Mouse (Mus musculus) hindbrain, embryonic 12.5 days (tissue): ENCODE results near the gene Galnt5. TPM values are rescaled to one million over a fixed set of nuclear protein-coding genes. Genes with fewer than 3 reads are reported as not detected.

Experiments
- ATAC-seq: fragments of 200-750 bp; cut with Nextera tagmentation; 2 replicates; pipeline ENCODE4 v1.8.0; 2017; ENCODE audit warnings: moderate TSS enrichment; ENCODE audit not compliant: low FRiP score
- H3K27ac ChIP-seq: fragments of 300-500 bp; sonication (generic); 2 replicates; pipeline ENCODE4 v1.5.1; 2016; ENCODE audit warnings: mild to moderate bottlenecking
- H3K27me3 ChIP-seq: fragments of 300-500 bp; sonication (generic); 2 replicates; pipeline ENCODE4 v1.6.1; 2016; ENCODE audit warnings: mild to moderate bottlenecking
- H3K36me3 ChIP-seq: fragments of 300-500 bp; sonication (generic); 2 replicates; pipeline ENCODE4 v1.6.1; 2016; ENCODE audit warnings: mild to moderate bottlenecking
- H3K4me1 ChIP-seq: fragments of 300-500 bp; sonication (generic); 2 replicates; pipeline ENCODE4 v1.6.1; 2016
- H3K4me2 ChIP-seq: fragments of 300-500 bp; sonication (generic); replicated peaks from 2 replicates; pipeline ENCODE4 v1.6.1; 2016; ENCODE audit warnings: mild to moderate bottlenecking
- H3K4me3 ChIP-seq: fragments of 300-500 bp; sonication (generic); 2 replicates; pipeline ENCODE4 v1.5.1; 2016; ENCODE audit warnings: mild to moderate bottlenecking
- H3K9ac ChIP-seq: fragments of 300-500 bp; sonication (generic); 2 replicates; pipeline ENCODE4 v1.6.1; 2016; ENCODE audit warnings: mild to moderate bottlenecking, moderate library complexity
- H3K9me3 ChIP-seq: fragments of 300-500 bp; sonication (generic); replicated peaks from 2 replicates; pipeline ENCODE4 v1.6.1; 2016; ENCODE audit warnings: mild to moderate bottlenecking
- WGBS: fragments of 180-500 bp; shearing (Covaris S2); methylation state at CpG from one replicate; pipeline ENCODE4 v1.1.7; 2016; 5-methylcytosine and 5-hydroxymethylcytosine counted together
- polyA plus RNA-seq: library from polyadenylated mRNA; unstranded; fragments of >200 nt; fragmentation: Nextera tagmentation; extraction: Ambion mirVana; gene quantifications from 2 replicates; pipeline ENCODE4 v1.2.1, GENCODE M21; 2016

The Galnt5 gene
- polyA plus RNA-seq, result 0.54 and 0.81 TPM in 2 replicates

DNA sequence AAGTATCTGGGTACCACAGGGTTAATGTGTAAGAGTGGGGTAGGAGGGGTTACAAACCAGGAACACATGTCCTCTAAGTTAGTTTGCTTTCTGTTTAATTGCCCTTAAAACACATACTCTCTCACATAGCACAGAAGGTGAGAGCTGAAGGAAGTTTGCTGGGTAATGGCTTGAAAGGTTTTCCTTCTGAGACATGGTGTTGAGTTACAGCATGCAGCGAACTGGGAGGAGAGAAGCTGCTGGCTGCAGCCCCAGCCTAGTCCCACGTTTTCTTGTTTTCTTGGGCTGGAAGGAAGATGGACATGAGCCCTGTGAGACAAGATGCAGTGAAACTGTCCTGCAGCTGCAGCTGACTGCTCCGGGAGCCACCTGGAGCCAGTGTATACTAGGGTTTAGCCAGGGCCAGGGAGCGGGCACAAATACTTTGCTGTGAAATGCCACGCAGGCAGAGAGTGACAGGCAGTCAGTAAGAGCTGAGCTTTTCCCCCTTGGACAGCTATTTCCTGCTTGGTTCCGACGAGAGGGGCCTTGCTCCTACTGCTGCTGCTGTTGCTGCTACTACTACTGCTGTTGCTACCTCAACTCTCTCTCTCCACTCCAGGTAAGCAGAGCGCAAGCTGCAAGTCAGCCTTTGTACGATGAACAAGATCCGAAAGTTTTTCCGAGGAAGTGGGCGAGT is at the start of gene Galnt5:
Gene Galnt5 (plus strand): TSS at position 133 of the 679 bp plus-strand sequence.
- Histone ChIP-seq H3K4me3 (peak within 1 kb of the TSS; percentile 4; the same call in 1 of the 2 replicates), H3K4me1 (no peaks in the 10 kb centered on the region), H3K9ac (no peak within 1 kb of the TSS), H3K27me3 (no peaks in the 10 kb centered on the region), H3K36me3 (no peaks in the 10 kb centered on the region), H3K9me3 (no peaks in the 10 kb centered on the region), H3K27ac (no peak within 1 kb of the TSS), H3K4me2 (peak within 1 kb of the TSS; percentile 35)
- no peak for ATAC-seq
- WGBS, result 56% methylated on average over 12 of the region's 12 CpGs

DNA sequence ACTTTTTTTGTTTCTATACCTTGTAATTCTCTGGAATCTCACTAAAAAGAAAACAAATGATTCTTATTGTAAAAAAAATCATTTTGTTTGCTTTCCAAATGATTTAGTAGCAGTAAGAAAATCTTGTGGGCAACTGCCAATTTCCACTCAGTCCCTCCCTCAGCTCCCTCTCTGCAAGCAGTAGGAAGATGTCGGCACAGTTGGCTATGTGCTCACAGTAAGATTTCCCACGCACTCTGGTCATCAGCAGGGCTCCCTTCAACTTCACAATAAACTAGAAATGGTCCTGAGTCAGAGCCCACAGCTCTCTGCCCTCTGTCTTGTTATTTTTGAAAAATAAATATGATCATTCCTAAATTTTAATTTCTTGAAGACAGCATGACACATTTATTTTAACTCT is 46.1 kb upstream of the Galnt5 start:
- H3K9me3 ChIP-seq, result no peaks in the 10 kb centered on the region
- no peaks in the 10 kb centered on the region for H3K27me3 ChIP-seq
- no peak overlapping the region for H3K27ac ChIP-seq
- no peak for ATAC-seq
- H3K4me2 ChIP-seq, result no peak overlapping the region
- 60% methylated on average over 2 of the region's 2 CpGs for WGBS
- no peak overlapping the region for H3K4me3 ChIP-seq
- H3K36me3 ChIP-seq, result no peaks in the 10 kb centered on the region
- no peak overlapping the region for H3K9ac ChIP-seq
- no peaks in the 10 kb centered on the region for H3K4me1 ChIP-seq

DNA sequence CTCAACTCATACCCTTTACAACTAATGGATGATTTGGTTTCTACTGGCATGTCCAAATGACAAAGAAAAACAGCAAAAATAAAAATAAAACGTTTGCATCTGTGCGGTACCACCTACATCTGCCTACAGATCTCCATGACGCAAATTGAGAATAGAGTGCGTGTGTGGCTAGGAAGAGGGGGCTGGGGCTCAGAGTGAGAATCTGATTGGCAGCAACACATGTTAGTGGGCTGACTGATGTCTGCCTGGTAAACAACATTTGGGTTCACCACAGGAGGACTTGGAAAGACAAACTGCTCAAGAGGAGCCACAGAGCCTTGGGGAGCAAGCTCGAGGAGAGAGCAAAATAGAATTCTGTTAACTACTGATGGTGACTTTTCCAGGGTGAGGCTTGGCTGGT is 36.9 kb upstream of the Galnt5 start:
- Histone ChIP-seq H3K4me2 (no peak overlapping the region), H3K36me3 (no peaks in the 10 kb centered on the region), H3K4me3 (no peak overlapping the region), H3K9ac (no peak overlapping the region), H3K9me3 (no peaks in the 10 kb centered on the region), H3K27ac (no peak overlapping the region), H3K4me1 (no peaks in the 10 kb centered on the region), H3K27me3 (no peaks in the 10 kb centered on the region)
- WGBS, result 80% methylated on average over 5 of the region's 5 CpGs
- ATAC-seq, result no peak

DNA sequence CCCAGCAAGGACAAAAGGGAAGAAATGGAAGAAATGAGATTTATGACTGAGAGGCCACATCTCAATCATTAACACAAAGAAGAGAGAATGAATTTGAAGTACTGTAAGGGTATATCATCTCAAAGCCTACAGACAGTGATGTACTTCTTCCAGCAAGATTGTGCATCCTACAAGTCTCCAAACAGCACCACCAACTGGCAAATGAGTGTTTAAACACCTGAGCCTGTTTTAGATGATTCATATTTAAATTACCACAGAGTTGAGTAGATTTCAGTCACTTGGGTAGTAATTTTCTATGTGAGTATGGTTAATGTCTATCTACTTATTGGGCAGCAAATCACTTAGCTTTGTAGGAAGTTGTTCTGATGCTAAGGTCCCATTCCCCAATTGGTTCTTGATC is 15.4 kb upstream of the Galnt5 start:
- no peaks in the 10 kb centered on the region for H3K36me3 ChIP-seq
- H3K9ac ChIP-seq, result no peak overlapping the region
- no peak overlapping the region for H3K27ac ChIP-seq
- H3K4me1 ChIP-seq, result no peaks in the 10 kb centered on the region
- no peaks in the 10 kb centered on the region for H3K27me3 ChIP-seq
- ATAC-seq, result no peak
- no peaks in the 10 kb centered on the region for H3K9me3 ChIP-seq
- no peak overlapping the region for H3K4me3 ChIP-seq
- no peak overlapping the region for H3K4me2 ChIP-seq

DNA sequence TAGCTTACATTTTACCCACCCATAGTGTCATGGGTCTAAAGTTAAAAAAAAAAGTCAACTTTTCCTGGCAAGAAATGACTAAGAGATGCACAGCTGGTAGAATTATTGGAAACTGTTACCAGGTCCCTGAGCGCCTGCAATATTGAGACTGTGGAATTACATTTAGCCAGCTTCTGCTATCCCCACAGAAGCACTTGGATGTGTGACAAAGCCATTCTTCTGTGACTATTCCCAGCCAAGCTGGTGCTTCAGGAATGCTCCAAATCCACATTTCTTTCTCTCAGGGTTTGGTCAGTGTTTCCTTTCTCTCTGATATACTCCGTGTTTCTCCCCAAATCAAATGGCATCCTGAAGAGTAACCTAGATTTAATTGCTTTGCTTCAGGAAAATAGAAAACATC is 6.6 kb upstream of the Galnt5 start:
- H3K36me3 ChIP-seq, result no peaks in the 10 kb centered on the region
- H3K27me3 ChIP-seq, result no peaks in the 10 kb centered on the region
- H3K4me1 ChIP-seq, result no peaks in the 10 kb centered on the region
- no peak for ATAC-seq
- WGBS, result 85% methylated on average over 2 of the region's 2 CpGs
- no peak overlapping the region for H3K4me3 ChIP-seq
- H3K27ac ChIP-seq, result no peak overlapping the region
- no peaks in the 10 kb centered on the region for H3K9me3 ChIP-seq
- no peak overlapping the region for H3K4me2 ChIP-seq
- no peak overlapping the region for H3K9ac ChIP-seq

DNA sequence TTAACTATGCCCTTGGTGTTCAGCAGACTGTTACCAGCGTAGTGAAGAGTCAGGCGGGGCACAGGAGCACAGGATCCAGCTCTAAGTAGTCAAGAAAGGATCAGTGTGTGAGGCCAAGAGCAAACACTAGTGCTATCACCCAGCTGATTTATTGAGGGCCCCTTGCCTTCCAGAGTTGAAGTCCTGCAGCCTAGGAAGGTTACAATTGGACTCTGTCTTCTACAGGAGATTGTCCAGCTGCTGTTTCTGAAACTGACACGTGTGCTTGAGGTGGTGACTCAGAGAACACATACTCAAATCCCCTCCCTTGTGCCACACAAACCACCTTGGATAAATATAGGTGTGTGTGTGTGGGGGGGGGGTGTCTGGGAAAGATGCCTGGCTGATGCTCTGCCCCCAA is 3.8 kb downstream of the Galnt5 start:
- Histone ChIP-seq H3K9ac (no peak overlapping the region), H3K4me1 (no peaks in the 10 kb centered on the region), H3K4me2 (no peak overlapping the region), H3K27me3 (no peaks in the 10 kb centered on the region), H3K36me3 (no peaks in the 10 kb centered on the region), H3K9me3 (no peaks in the 10 kb centered on the region), H3K4me3 (no peak overlapping the region), H3K27ac (no peak overlapping the region)
- WGBS, result 78% methylated on average over 3 of the region's 3 CpGs
- no peak for ATAC-seq

DNA sequence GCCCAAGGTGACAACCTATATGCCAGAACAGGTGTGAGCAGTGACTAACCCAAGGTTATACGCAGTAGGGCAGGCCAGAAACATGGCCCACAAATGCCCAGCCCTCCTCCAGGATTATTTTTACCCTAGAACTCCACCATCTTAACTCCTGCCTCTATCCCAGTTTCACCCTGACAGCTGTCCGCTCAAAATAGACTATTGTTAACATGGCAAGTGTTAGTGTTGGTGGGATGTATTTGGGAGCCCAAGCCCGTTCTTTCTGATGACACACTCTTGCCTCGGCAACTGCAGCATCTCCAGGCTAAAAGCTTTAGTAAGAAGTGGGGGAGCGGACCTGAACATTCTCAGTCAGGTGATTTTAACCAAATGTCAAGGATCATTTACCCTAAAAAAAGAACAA is 9.4 kb downstream of the Galnt5 start:
- no peaks in the 10 kb centered on the region for H3K9me3 ChIP-seq
- WGBS, result 89% methylated on average over 5 of the region's 5 CpGs
- H3K36me3 ChIP-seq, result no peaks in the 10 kb centered on the region
- ATAC-seq, result no peak
- H3K27ac ChIP-seq, result no peak overlapping the region
- H3K9ac ChIP-seq, result no peak overlapping the region
- H3K4me1 ChIP-seq, result no peaks in the 10 kb centered on the region
- no peaks in the 10 kb centered on the region for H3K27me3 ChIP-seq
- no peak overlapping the region for H3K4me2 ChIP-seq
- no peak overlapping the region for H3K4me3 ChIP-seq

DNA sequence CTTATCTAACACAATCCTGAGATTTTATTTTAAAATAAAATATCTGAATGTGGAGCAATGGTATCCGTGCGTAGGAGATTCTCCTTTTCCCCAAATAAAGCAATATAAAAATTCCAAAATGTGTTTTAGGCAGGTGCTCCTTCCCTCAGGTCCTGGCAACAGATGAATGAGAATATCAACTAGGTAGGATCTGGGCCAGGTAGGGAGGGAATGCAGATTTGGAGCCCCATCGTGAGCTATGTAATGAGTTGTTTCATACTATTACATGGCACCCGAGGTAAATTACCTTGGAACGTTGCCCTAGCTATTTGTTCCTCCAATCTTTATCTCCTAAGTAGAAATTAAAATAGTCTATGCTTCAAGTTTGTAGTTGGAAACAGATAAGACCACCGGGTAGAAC is 25.9 kb downstream of the Galnt5 start:
- no peak for ATAC-seq
- no peaks in the 10 kb centered on the region for H3K36me3 ChIP-seq
- H3K4me1 ChIP-seq, result no peaks in the 10 kb centered on the region
- H3K4me3 ChIP-seq, result no peak overlapping the region
- H3K27me3 ChIP-seq, result no peaks in the 10 kb centered on the region
- no peaks in the 10 kb centered on the region for H3K9me3 ChIP-seq
- no peak overlapping the region for H3K27ac ChIP-seq
- no peak overlapping the region for H3K9ac ChIP-seq
- 91% methylated on average over 6 of the region's 6 CpGs for WGBS
- no peak overlapping the region for H3K4me2 ChIP-seq

DNA sequence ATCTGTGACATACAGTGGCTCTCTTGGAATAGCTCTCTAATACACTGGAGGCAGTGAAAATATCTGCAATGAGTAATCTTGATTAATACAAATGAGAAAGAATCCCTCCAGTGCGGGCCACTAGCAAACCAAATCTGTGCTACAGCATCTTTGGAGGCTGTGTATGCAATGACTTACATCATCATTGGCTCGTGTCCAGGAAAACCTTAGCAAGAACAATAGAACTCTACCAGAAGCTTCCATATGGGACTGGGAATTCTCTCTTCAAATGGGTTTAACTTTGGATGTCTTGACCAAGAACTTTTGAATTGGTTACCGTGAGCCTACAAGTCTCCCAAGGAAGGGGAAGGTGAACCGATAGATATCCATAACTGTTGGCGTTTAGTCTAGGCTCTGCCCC is 29.1 kb downstream of the Galnt5 start:
- Histone ChIP-seq H3K9ac (no peak overlapping the region), H3K4me2 (no peak overlapping the region), H3K36me3 (no peaks in the 10 kb centered on the region), H3K9me3 (no peaks in the 10 kb centered on the region), H3K27ac (no peak overlapping the region), H3K4me3 (no peak overlapping the region), H3K27me3 (no peaks in the 10 kb centered on the region), H3K4me1 (no peaks in the 10 kb centered on the region)
- ATAC-seq, result no peak
- 88% methylated on average over 5 of the region's 5 CpGs for WGBS

DNA sequence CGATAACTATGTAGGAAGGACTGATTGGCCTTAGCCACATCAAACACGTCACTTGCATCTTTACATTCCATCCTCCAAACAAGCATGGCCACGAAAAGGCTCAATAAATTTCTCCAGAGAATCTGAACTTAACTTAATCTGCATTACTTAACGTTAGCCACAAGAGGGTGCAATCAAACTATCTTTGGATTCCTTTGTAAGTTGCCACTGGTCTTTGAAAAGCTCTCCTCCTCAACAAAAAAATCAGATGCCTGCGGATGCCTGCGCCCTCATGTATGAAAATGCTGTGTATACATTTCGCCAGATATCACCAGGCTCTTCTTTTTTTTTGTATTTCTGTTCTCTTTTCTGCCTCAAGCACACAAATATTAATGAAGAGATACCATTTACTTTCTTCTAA is 31.7 kb downstream of the Galnt5 start:
- Histone ChIP-seq H3K27ac (no peak overlapping the region), H3K9me3 (no peaks in the 10 kb centered on the region), H3K4me2 (no peak overlapping the region), H3K9ac (no peak overlapping the region), H3K27me3 (no peaks in the 10 kb centered on the region), H3K4me3 (no peak overlapping the region), H3K4me1 (no peaks in the 10 kb centered on the region), H3K36me3 (no peaks in the 10 kb centered on the region)
- 32% methylated on average over 7 of the region's 7 CpGs for WGBS
- no peak for ATAC-seq

DNA sequence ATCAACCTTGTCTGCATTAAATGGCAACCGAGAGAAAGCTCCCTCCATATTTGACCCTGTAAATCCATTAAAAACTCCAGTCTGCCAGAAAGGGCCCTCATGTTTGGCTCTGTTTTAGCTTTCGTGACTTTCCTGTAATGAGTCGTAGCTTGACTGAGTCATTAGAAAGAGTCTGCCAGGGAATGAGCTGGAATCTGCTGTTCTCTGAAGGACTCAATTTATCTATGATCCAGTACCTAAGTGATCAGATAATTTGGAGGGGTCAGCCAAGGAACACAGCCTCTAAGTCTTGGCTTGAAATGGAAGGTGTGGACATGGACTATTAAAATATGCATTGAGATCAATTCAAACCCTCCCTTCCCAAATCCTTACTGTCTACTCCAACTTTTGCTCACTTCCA is 33.7 kb downstream of the Galnt5 start:
- WGBS, result 91% methylated on average over 3 of the region's 3 CpGs
- no peaks in the 10 kb centered on the region for H3K9me3 ChIP-seq

DNA sequence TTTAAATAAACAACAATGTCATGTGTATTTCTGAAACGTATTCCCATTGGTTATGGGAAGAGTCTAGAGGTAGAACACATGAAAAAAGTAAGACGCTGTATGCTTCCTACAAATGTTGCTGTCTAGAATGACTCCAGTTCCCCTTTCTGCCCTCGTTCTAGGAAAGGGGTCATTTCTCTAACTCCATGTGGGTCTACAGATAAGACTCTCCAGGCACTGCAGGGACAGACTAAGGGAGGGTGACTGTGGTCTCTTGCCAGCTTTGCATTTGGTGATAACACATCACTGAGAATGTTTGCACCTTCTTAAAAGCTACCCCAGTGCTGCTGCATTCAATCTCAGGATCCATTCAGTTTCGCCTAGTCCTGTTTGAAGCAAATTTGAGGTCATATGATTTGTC is 38.0 kb downstream of the Galnt5 start:
- H3K9ac ChIP-seq, result no peak overlapping the region
- H3K4me2 ChIP-seq, result no peak overlapping the region
- H3K27ac ChIP-seq, result no peak overlapping the region
- no peak for ATAC-seq
- H3K36me3 ChIP-seq, result no peaks in the 10 kb centered on the region
- no peaks in the 10 kb centered on the region for H3K4me1 ChIP-seq
- H3K9me3 ChIP-seq, result no peaks in the 10 kb centered on the region
- no peak overlapping the region for H3K4me3 ChIP-seq
- WGBS, result 79% methylated on average over 4 of the region's 4 CpGs
- no peaks in the 10 kb centered on the region for H3K27me3 ChIP-seq

More for the DNA sequence above, 33.7 kb downstream of the Galnt5 start:
- no peak for ATAC-seq
- H3K27me3 ChIP-seq, result no peaks in the 10 kb centered on the region
- no peak overlapping the region for H3K9ac ChIP-seq
- H3K4me2 ChIP-seq, result no peak overlapping the region
- no peak overlapping the region for H3K4me3 ChIP-seq
- H3K27ac ChIP-seq, result no peak overlapping the region
- H3K4me1 ChIP-seq, result no peaks in the 10 kb centered on the region
- H3K36me3 ChIP-seq, result no peaks in the 10 kb centered on the region

DNA sequence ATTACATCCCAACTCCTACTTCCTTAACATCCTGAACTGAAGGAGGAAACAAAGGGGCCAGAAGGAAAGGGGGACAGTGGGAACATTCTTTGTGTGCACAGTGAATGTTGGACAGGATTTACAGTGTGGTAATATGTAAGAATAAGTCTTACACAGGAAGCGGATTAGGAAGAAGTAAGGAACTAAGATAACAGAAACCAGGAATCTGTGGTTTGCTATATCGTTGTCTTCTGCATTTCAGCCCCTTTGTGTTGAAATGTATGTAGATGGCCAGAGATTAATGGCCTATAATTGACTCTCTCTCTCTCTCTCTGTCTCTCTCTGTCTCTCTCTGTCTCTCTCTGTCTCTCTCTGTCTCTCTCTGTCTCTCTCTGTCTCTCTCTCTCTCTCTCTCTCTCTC is 39.2 kb downstream of the Galnt5 start:
- 100% methylated on average over 2 of the region's 2 CpGs for WGBS
- Histone ChIP-seq H3K27ac (no peak overlapping the region), H3K4me1 (no peaks in the 10 kb centered on the region), H3K9ac (no peak overlapping the region), H3K9me3 (no peaks in the 10 kb centered on the region), H3K36me3 (no peaks in the 10 kb centered on the region), H3K27me3 (no peaks in the 10 kb centered on the region), H3K4me2 (no peak overlapping the region), H3K4me3 (no peak overlapping the region)
- no peak for ATAC-seq
